Mouse (Mus musculus) thymus, adult 2 months (tissue): Measurements from ENCODE around the gene Lurap1.

Experiments
- CTCF ChIP-seq: fragments of 200-500 bp; IDR thresholded peaks from 2 replicates; pipeline ENCODE4 v1.5.1; 2012; ENCODE audit warnings: mild to moderate bottlenecking, control low read depth, low read length, moderate library complexity, borderline replicate concordance; ENCODE audit not compliant: control insufficient read depth, poor library complexity, insufficient read depth; ENCODE audit errors: extremely low read depth
- POLR2A ChIP-seq: fragments of 200-500 bp; IDR thresholded peaks from 2 replicates; pipeline ENCODE4 v1.6.1; 2012; ENCODE audit warnings: mild to moderate bottlenecking, low read length, control low read depth, moderate library complexity; ENCODE audit not compliant: control insufficient read depth, poor library complexity, insufficient read depth; ENCODE audit errors: extremely low read depth

DNA sequence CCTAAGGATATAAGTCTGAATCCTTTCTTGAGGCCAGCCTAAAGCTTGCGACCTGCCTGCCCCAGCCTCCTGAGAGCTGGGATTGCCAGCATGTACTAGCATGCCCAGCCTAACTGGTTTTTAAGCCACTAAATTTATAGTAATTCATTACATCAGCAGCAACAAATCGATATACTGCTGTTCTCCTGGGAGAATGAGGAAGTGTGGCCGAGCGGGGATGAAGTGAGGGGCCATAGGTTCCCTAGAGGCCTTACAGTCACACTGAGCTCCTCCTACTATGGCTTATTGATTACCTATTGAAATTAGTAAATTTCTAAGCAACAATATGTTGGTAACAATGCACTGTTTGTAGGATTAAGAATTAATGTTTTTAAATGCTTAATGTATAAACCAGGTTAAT is 18.0 kb downstream of the Lurap1 start:
- TF ChIP-seq CTCF (no peak), POLR2A (no peak)
